ENCODE assay signal across 30 mouse cellular contexts in genomic region chr7:65869173-65869572, GRCm38 (mm10). TPM values are rescaled to one million over a fixed set of nuclear protein-coding genes. Genes with fewer than 3 reads are reported as not detected.
DNase-seq lines count a peak whose midpoint lies in the region; ATAC-seq lines count a peak whose summit lies in the region.
"Had no signal": no experiment of that assay in that cellular context is flagged by ENCODE, and none has a peak within 500 bp of the region (broad histone marks: within the 10 kb centered on the region; RNA-seq: fewer than 3 reads in every experiment).

No protein-coding gene starts in this region.

- H3K4me1 ChIP-seq in heart, embryonic 12.5 days (replicated peaks): peaks cover 47% of the 10 kb centered on the region
- peaks cover 28% of the 10 kb centered on the region for H3K4me1 ChIP-seq in midbrain, embryonic 10.5 days
- peaks cover 6% of the 10 kb centered on the region; the same call in 1 of the 2 replicates for H3K4me1 ChIP-seq in midbrain, embryonic 16.5 days (ENCODE audit: control insufficient read depth, insufficient read depth, low read length)
- H3K4me1 ChIP-seq: intestine, embryonic 15.5 days had no signal

- peak; percentile 53 to 60 for DNase-seq in heart, adult 18-20 months
- no peak for DNase-seq in midbrain, embryonic 10.5 days (ENCODE audit: low spot score)
- DNase-seq in gastrocnemius, postnatal 36 days: peak; percentile 37 to 44
- no peak for DNase-seq in kidney, adult 8-10 months
- no peak for DNase-seq in left cerebral cortex, postnatal 14 days (ENCODE audit: low spot score in 2 of 2)
- DNase-seq: adrenal gland, adult 8-10 months; B cell, adult 2 months; cerebellum, adult 8-10 months; cerebellum, postnatal 36 days; kidney, adult 2 months; kidney, postnatal 4 days; liver; right cerebral cortex, adult 18-20 months; thymus, adult 18-20 months; thymus, postnatal 36 days had no signal

- no peak for ATAC-seq in heart, embryonic 12.5 days (ENCODE audit: insufficient number of reproducible peaks, low FRiP score)
- no peak for ATAC-seq in midbrain, embryonic 16.5 days
- ATAC-seq: forebrain, embryonic 13.5 days; hindbrain, postnatal 0 days; intestine, embryonic 15.5 days had no signal

- H3K4me2 ChIP-seq in heart, embryonic 12.5 days: no peak overlapping the region
- H3K4me2 ChIP-seq in midbrain, embryonic 16.5 days (ENCODE audit: low read length): no peak overlapping the region
- H3K4me2 ChIP-seq: forebrain, embryonic 13.5 days; heart, embryonic 13.5 days; hindbrain, embryonic 12.5 days; intestine, embryonic 15.5 days; lung, embryonic 15.5 days; midbrain, embryonic 11.5 days; neural tube, embryonic 12.5 days had no signal

- 69% methylated on average over 16 of the region's 16 CpGs for WGBS in heart, embryonic 12.5 days
- 89% methylated on average over 16 of the region's 16 CpGs for WGBS in midbrain, embryonic 10.5 days
- WGBS in midbrain, embryonic 16.5 days: 83% methylated on average over 16 of the region's 16 CpGs

- intact Hi-C loops in gastrocnemius, postnatal 36 days (cut with DNase I): no loop called here
- intact Hi-C loops in left cerebral cortex, postnatal 14 days (cut with DNase I): no loop called here

- H3K27ac ChIP-seq in heart, embryonic 12.5 days (ENCODE audit: poor library complexity, severe bottlenecking): no peak overlapping the region
- H3K27ac ChIP-seq in midbrain, embryonic 10.5 days (replicated peaks): peak overlapping the region; percentile 13; the same call in 1 of the 2 replicates
- no peak overlapping the region for H3K27ac ChIP-seq in midbrain, embryonic 16.5 days (ENCODE audit: low read length)
- H3K27ac ChIP-seq: forebrain, embryonic 13.5 days; heart, embryonic 13.5 days; hindbrain, embryonic 12.5 days; hindbrain, postnatal 0 days; intestine, embryonic 15.5 days; kidney, postnatal 0 days; lung, embryonic 15.5 days; neural tube, embryonic 12.5 days; stomach, postnatal 0 days had no signal

- peaks cover 69% of the 10 kb centered on the region for H3K27me3 ChIP-seq in heart, embryonic 12.5 days (replicated peaks)
- H3K27me3 ChIP-seq in midbrain, embryonic 10.5 days (ENCODE audit: low read depth, poor library complexity, severe bottlenecking): peaks cover 32% of the 10 kb centered on the region
- peaks cover 9% of the 10 kb centered on the region for H3K27me3 ChIP-seq in midbrain, embryonic 16.5 days (ENCODE audit: control insufficient read depth, insufficient read depth, low read depth, low read length)

- H3K36me3 ChIP-seq in heart, embryonic 12.5 days: no peaks in the 10 kb centered on the region
- H3K36me3 ChIP-seq in midbrain, embryonic 10.5 days: no peaks in the 10 kb centered on the region
- no peaks in the 10 kb centered on the region for H3K36me3 ChIP-seq in midbrain, embryonic 16.5 days (ENCODE audit: control insufficient read depth, insufficient read depth, low read length)
- H3K36me3 ChIP-seq: G1E; heart, embryonic 13.5 days; hindbrain, embryonic 12.5 days; intestine, embryonic 15.5 days; lung, embryonic 15.5 days; neural tube, embryonic 12.5 days had no signal

- H3K9ac ChIP-seq in heart, embryonic 12.5 days: no peak overlapping the region
- H3K9ac ChIP-seq in midbrain, embryonic 16.5 days (ENCODE audit: low read depth, low read length): no peak overlapping the region
- H3K9ac ChIP-seq: forebrain, embryonic 13.5 days; heart, embryonic 13.5 days; hindbrain, embryonic 12.5 days; intestine, embryonic 15.5 days; lung, embryonic 15.5 days; neural tube, embryonic 12.5 days had no signal

- no peaks in the 10 kb centered on the region for H3K9me3 ChIP-seq in heart, embryonic 12.5 days (replicated peaks)
- no peaks in the 10 kb centered on the region for H3K9me3 ChIP-seq in midbrain, embryonic 10.5 days (replicated peaks)
- H3K9me3 ChIP-seq in midbrain, embryonic 16.5 days (replicated peaks; ENCODE audit: control insufficient read depth, low read length, poor library complexity, severe bottlenecking): no peaks in the 10 kb centered on the region
- H3K9me3 ChIP-seq: forebrain, embryonic 13.5 days; G1E; heart, embryonic 13.5 days; hindbrain, embryonic 12.5 days; intestine, embryonic 15.5 days; lung, embryonic 15.5 days; neural tube, embryonic 12.5 days had no signal

- H3K4me3 ChIP-seq in heart, embryonic 12.5 days: no peak overlapping the region
- no peak overlapping the region for H3K4me3 ChIP-seq in midbrain, embryonic 10.5 days
- no peak overlapping the region for H3K4me3 ChIP-seq in midbrain, embryonic 16.5 days (ENCODE audit: low read depth, low read length)
- H3K4me3 ChIP-seq: forebrain, embryonic 13.5 days; heart, embryonic 13.5 days; hindbrain, embryonic 12.5 days; intestine, embryonic 15.5 days; lung, embryonic 15.5 days; myocyte; neural tube, embryonic 12.5 days had no signal

RNA-seq across cellular contexts. Expression of gene Pcsk6, which starts 7.6 kb away (rescaled TPM):
- total RNA-seq in heart, adult 18-20 months (2021): 10 to 100 TPM; 34.8 to 36.9 TPM
- polyA plus RNA-seq in heart, embryonic 12.5 days (2016; fragmentation: Nextera tagmentation; extraction: Ambion mirVana): 2.7 and 3.2 TPM in 2 replicates
- polyA plus RNA-seq in midbrain, embryonic 10.5 days (2016; fragmentation: Nextera tagmentation; extraction: Ambion mirVana): 0.70 and 0.74 TPM in 2 replicates
- polyA plus RNA-seq in midbrain, embryonic 16.5 days (2015; fragmentation: Nextera tagmentation; extraction: Ambion mirVana): 0.82 and 1.2 TPM in 2 replicates
- total RNA-seq in gastrocnemius, postnatal 36 days (2021): 10 to 100 TPM; 19.0 to 19.6 TPM
- total RNA-seq in left cerebral cortex, postnatal 14 days (2021): 1 to 10 TPM; 6.9 to 7.6 TPM
- total RNA-seq: megakaryocyte progenitor cell, adult 5-6 weeks had no signal
- polyA plus RNA-seq: G1E had no signal

Comparison
In these comparisons a context has a peak if more than half of its experiments do, and no peak if none do; other contexts are left out.
1. DNase-seq: peak in heart, adult 18-20 months (2 of 2) and gastrocnemius, postnatal 36 days (2 of 2); none in midbrain, embryonic 10.5 days (single experiment), kidney, adult 8-10 months (0 of 2) and left cerebral cortex, postnatal 14 days (0 of 2).